Mouse (Mus musculus) right cerebral cortex, adult 18-20 months (tissue): ENCODE results near the gene Akr1b8.
A peak's percentile ranks its signal among the peaks of the same experiment; 100 is the strongest.
"Not testable (repeated sequence)": the region's sequence is repeated elsewhere in the genome, so short reads cannot be mapped to it uniquely, and the experiment has no call there.

ENCODE experiments used
- DNase-seq: peaks from one replicate; pipeline ENCODE4 v3.0.0; 2022; ENCODE audit warnings: mixed read lengths

Akr1b8 gene

GRCm38 (mm10) chr6:34350037-34350699 is 3.8 kb upstream of the Akr1b8 start:
- no peak for DNase-seq

GRCm38 (mm10) chr6:34351481-34351880 is 2.4 kb upstream of the Akr1b8 start:
- not testable (repeated sequence) for DNase-seq

GRCm38 (mm10) chr6:34352401-34352800 is 1.5 kb upstream of the Akr1b8 start:
- DNase-seq = no peak

GRCm38 (mm10) chr6:34354354-34355348 is 732 bp downstream of the Akr1b8 start:
- no peak for DNase-seq

GRCm38 (mm10) chr6:34355349-34355747 is 1.4 kb downstream of the Akr1b8 start:
- DNase-seq = no peak

- no peak for DNase-seq
Observed at GRCm38 (mm10) chr6:34355841-34356240, 1.9 kb downstream of the Akr1b8 start.

- DNase-seq = no peak
Observed at GRCm38 (mm10) chr6:34364217-34365136, 10.6 kb downstream of the Akr1b8 start.

- DNase-seq = no peak
Observed at GRCm38 (mm10) chr6:34367998-34368397, 14.1 kb downstream of the Akr1b8 start.

GRCm38 (mm10) chr6:34370081-34370480 is 16.2 kb downstream of the Akr1b8 start:
- no peak for DNase-seq

- DNase-seq = peak; percentile 77
Observed at GRCm38 (mm10) chr6:34371700-34372351, 17.9 kb downstream of the Akr1b8 start.

GRCm38 (mm10) chr6:34373841-34374240 is 19.9 kb downstream of the Akr1b8 start:
- DNase-seq = no peak

GRCm38 (mm10) chr6:34375888-34376287 is 22.0 kb downstream of the Akr1b8 start:
- DNase-seq = not testable (repeated sequence)

- DNase-seq = no peak
Observed at GRCm38 (mm10) chr6:34383401-34383800, 29.5 kb downstream of the Akr1b8 start.

GRCm38 (mm10) chr6:34384110-34384661 is 30.3 kb downstream of the Akr1b8 start, which contains the start of gene Akr1b10:
TSS of gene Akr1b10 (plus strand) at chr6:34384218.
- peak; percentile 86 for DNase-seq

- peak; percentile 13 for DNase-seq
Observed at GRCm38 (mm10) chr6:34384701-34385370, 30.9 kb downstream of the Akr1b8 start.

- no peak for DNase-seq
Observed at GRCm38 (mm10) chr6:34388420-34389156, 34.7 kb downstream of the Akr1b8 start.

GRCm38 (mm10) chr6:34395897-34396296 is 42.0 kb downstream of the Akr1b8 start:
- DNase-seq = no peak

- DNase-seq = no peak
Observed at GRCm38 (mm10) chr6:34398431-34398830, 44.5 kb downstream of the Akr1b8 start.

GRCm38 (mm10) chr6:34399606-34400220 is 45.8 kb downstream of the Akr1b8 start:
- DNase-seq = no peak

GRCm38 (mm10) chr6:34400696-34401095 is 46.8 kb downstream of the Akr1b8 start:
- no peak for DNase-seq
